Mouse (Mus musculus) thymus, adult 18-20 months (tissue): ENCODE measurements around the gene Arhgap9.
A peak's percentile ranks its signal among the peaks of the same experiment; 100 is the strongest.

Experiments used
- DNase-seq, 2 experiments: peaks; one replicate each; pipeline ENCODE4 v3.0.0; 2022; ENCODE audit warnings: mixed read lengths in 2 of 2

Arhgap9 gene

GRCm38 (mm10) chr10:127350594-127351284 is 29.0 kb downstream of the Arhgap9 start:
- peak; percentile 52 to 55 for DNase-seq

DNA sequence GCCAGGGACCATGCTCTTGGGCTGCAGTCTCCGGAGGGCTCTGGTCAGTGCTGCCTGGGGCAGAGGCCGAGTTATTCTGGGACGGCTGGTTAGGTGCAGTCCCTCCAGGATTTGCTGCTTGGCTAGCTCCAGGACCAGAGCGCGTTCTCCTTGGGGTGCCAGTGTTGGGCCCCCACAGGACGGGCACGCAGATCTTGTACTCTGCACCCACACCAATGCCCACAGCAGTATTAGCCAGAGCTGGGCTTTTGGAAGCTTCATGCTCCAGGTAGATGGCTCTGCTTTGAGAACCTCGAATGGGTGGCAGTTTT is 29.5 kb downstream of the Arhgap9 start:
- DNase-seq: no peak

DNA sequence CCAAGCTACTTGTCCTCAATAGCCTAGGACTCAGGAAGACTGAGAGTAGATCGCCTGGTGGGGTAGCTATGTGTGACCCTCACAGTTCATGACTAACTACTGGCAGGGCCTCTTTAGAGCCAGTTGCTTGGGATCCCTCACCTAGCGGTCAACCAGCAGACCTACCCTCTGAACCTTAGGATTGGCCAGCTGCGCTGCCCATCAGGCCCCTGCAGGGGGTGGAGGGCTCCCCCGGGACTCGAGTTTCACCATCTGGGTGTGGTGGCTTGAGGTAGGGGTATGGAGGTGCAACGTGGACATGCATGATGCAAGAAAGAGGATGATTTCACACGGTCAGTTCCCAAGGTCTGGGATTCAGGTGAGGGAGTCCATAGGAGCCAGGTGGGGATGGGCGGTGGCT is 30.0 kb downstream of the Arhgap9 start:
- DNase-seq: peak in 1 of 2 experiments; percentile 4

GRCm38 (mm10) chr10:127352187-127352586 is 30.4 kb downstream of the Arhgap9 start:
- DNase-seq: peak in 1 of 2 experiments; percentile 4

DNA sequence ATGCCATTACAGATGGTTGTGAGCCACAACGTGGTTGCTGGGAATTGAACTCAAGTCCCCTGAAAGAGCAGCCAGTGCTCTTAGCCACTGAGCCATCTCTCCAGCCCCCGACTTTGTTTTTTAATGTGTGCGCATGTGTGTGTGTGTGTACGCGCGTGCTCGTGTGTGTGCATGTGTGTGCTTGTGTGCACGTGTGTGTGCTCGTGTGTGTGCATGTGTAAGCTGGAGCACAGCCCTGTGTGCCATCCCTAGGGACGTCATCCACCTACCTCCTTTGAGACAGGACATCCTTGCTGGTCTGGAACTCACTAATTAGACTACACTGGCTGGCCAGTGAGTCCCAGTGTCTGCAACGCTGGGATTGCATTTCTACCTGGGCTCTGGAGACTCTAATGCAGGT is 31.0 kb downstream of the Arhgap9 start:
- no peak for DNase-seq

DNA sequence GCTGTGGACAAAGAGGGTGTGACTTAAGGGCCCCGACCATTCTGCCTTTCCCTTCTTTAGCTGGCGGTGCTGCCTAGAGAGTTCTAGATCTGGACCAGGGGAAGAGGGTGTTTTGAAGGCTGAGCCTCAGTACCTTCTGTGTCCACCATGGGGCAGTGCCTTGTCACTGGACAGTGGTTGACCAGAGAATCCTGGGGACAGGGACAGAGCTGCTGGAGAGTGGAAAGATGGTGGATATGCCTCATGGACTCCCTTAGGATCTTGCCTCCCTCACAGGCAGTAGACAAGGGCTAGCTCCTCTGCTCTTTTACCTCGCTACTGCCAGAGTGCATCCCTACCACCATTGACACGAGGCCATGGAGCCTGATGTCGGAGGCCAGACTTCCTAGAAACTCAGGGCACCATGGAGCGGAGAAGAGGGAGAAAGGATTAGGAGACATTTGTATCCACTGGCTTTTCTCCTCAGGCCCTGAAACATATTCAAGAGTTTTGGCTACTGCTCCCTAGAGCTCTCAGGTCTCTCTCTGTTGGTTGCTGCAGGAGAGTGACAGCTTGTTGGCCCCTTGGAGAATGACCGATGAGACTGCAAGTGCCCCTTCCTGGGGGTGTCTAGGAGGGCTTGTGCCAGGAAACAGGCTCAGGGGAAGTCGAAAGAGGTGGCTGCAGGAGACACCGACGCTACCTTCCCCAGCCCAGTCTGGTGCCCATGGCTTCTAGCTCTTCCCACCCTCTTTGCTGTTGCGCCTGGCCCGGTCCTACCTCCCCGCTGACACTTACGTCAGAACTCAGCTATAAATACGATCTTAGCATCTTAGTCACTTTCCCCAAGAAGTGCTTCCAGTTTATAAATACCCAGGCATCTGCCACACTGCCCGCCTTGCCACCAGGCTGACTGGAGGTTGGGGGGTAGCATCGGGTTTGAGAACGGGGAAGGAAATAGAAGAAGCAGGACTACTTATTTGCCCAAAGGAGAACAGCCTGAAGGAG is 32.4 kb downstream of the Arhgap9 start, which contains the start of gene Inhbe:
TSS of gene Inhbe (minus strand) at position 503 of the 987 bp plus-strand sequence.
- no peak for DNase-seq

DNA sequence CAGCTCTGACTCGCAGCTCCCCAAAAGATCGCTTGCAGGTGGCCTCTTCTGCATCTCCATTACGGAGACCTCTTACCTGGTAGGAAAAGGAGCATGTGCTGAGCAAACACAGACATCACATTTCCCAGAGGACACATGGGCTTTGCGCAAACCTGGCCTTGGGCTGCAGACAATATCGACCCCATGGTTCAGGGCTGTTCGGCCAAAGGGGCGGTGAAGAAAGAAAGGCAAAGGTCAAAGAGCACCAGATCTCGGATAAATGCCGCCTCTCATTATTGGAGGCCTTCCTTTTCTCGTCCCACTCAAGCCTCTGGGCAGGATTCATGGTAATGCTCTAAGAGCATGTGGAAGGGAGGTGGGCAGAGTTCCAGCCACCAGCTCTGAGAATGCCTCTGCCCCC is 33.6 kb downstream of the Arhgap9 start:
- no peak for DNase-seq

GRCm38 (mm10) chr10:127360714-127361113 is 39.0 kb downstream of the Arhgap9 start:
- no peak for DNase-seq

GRCm38 (mm10) chr10:127367116-127367515 is 45.4 kb downstream of the Arhgap9 start:
- DNase-seq: no peak

DNA sequence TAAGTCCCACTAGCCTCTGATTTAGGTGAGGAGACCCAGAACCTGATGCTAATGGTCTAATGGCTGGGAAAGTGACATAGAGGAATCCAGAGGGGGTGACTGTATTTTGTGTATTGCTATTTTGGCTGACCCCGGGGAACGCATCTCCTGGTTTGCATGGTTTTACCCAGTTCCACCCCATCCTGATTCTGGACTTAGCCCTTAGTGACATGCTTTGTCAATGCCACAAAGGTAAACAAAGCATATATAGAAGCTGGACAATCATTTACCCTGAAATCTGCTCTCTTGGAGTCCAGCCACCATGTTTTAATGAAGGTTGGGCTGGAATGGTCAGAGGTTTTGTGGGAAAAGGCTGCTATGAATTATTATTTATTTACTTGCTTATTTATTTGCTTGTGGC is 46.5 kb downstream of the Arhgap9 start:
- no peak for DNase-seq

DNA sequence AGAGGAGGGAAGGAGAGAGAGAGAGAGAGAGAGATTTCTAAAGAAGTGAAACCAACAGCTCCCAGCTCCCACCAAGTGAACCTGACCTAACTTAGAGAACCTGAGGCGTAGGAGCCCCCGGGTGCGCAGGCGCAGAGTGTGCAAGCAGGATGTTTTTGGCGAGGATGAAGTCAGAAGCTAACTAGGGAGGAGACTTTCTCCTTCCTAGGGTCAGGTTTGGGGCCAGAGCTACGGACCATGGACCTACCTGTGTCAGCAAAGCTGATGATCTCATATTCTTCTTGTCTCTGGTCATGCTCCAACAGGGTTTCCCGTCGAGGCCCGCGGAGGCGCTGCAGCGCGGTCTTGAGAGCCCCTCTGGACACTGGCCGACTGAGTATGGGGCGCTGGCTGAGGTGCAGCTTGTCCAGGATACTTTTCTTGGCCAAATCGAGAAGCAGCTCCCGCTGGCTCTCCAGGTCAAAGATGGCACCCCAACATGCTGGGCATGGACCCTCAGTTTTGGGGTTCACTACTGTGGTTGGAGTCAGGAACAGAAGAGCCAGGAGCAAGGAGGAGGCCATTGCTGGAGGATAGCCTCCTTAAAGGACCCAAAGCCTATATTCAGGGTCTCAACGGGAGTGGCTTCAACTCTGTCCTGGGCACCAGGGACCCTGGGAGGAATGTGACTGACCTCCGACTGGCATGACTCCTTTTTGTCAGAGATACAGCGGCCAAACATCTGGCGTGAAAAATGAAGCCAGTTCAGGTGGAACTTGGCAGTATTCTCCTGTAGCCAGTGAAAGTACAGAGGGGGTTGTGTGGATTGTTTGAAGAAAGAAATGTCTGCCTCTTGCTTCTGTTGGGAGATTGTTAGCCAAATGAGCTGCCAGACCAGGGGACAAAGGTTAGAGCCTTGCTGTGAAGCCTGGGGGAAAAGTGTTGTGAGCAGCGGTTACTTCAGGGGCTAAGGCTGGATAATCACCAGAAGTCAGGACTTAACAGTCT is 48.4 kb downstream of the Arhgap9 start, which contains the start of gene Inhbc:
TSS of gene Inhbc (minus strand) at position 598 of the 987 bp plus-strand sequence.
- no peak for DNase-seq

- no peak for DNase-seq
Measured at GRCm38 (mm10) chr10:127371023-127371422, 49.3 kb downstream of the Arhgap9 start.

DNA sequence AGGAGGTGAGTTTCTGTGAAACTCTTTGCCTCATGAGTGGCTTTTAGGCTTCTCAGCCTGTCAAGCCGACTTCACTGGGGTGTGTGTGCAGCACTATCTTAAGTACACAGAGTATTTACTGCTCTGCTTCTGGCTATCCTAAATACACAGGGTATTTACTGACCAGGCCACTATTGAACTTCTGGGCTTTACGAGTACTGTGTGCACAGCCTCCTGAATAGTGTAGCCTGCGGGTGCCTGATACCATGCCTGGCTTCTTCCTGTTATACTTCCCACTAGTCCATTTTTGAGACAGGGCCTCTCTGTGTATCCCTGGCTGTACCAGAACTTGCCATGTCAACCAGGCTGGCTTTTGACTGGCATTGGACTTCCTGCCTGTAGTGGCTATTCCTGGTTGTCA is 55.9 kb downstream of the Arhgap9 start:
- no peak for DNase-seq
